Mouse (Mus musculus) forebrain, embryonic 12.5 days (tissue): Measurements from ENCODE around the gene Ntsr1. TPM values are rescaled to one million over a fixed set of nuclear protein-coding genes. Genes with fewer than 3 reads are reported as not detected.

Experiments
- ATAC-seq: fragments of 200-750 bp; cut with Nextera tagmentation; 2 replicates; pipeline ENCODE4 v1.8.0; 2017; ENCODE audit warnings: moderate TSS enrichment; ENCODE audit not compliant: low FRiP score
- H3K27ac ChIP-seq: fragments of 300-500 bp; sonication (generic); 2 replicates; pipeline ENCODE4 v1.5.1; 2016; ENCODE audit warnings: mild to moderate bottlenecking
- H3K27me3 ChIP-seq: fragments of 300-500 bp; sonication (generic); 2 replicates; pipeline ENCODE4 v1.6.1; 2016; ENCODE audit warnings: mild to moderate bottlenecking
- H3K36me3 ChIP-seq: fragments of 300-500 bp; sonication (generic); replicated peaks from 2 replicates; pipeline ENCODE4 v1.6.1; 2016; ENCODE audit warnings: mild to moderate bottlenecking
- H3K4me1 ChIP-seq: fragments of 300-500 bp; sonication (generic); 2 replicates; pipeline ENCODE4 v1.6.1; 2016
- H3K4me2 ChIP-seq: fragments of 300-500 bp; sonication (generic); 2 replicates; pipeline ENCODE4 v1.6.1; 2016; ENCODE audit warnings: mild to moderate bottlenecking, moderate library complexity
- H3K4me3 ChIP-seq: fragments of 300-500 bp; sonication (generic); replicated peaks from 2 replicates; pipeline ENCODE4 v1.5.1; 2016; ENCODE audit warnings: mild to moderate bottlenecking
- H3K9ac ChIP-seq: fragments of 300-500 bp; sonication (generic); 2 replicates; pipeline ENCODE4 v1.6.1; 2016; ENCODE audit warnings: mild to moderate bottlenecking
- H3K9me3 ChIP-seq: fragments of 300-500 bp; sonication (generic); 2 replicates; pipeline ENCODE4 v1.6.1; 2016
- WGBS: fragments of 180-500 bp; shearing (Covaris S2); methylation state at CpG from one replicate; pipeline ENCODE4 v1.1.7; 2016; 5-methylcytosine and 5-hydroxymethylcytosine counted together
- polyA plus RNA-seq: library from polyadenylated mRNA; unstranded; fragments of >200 nt; fragmentation: Nextera tagmentation; extraction: Ambion mirVana; gene quantifications from 2 replicates; pipeline ENCODE4 v1.2.1, GENCODE M21; 2016

Gene Ntsr1
- polyA plus RNA-seq, 1 experiment from 2014 or later, result 0.55 TPM

DNA sequence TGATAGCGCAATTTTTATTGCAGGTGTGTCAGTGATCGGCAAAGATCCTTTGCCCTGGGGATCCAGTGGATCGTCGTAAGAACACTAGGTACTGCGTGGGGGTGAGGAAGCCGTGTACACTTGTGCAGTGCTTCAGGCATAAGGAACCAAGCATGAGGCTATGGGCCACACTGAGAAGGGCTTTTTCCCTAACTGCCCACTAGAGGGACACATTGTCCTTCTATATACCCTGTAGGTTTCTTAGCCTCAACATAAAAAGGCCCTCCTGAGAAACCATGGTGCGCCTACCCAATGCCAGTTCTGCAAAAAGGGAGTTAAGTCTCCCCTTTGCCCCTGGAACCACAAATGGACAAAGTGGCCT is 26.7 kb upstream of the Ntsr1 start:
- H3K4me2 ChIP-seq, result no peak overlapping the region
- H3K36me3 ChIP-seq, result no peaks in the 10 kb centered on the region
- no peaks in the 10 kb centered on the region for H3K27me3 ChIP-seq
- 37% methylated on average over 7 of the region's 7 CpGs for WGBS
- H3K9me3 ChIP-seq, result no peaks in the 10 kb centered on the region
- peak; percentile 83 for ATAC-seq
- no peak overlapping the region for H3K9ac ChIP-seq
- H3K27ac ChIP-seq, result no peak overlapping the region
- peaks cover 13% of the 10 kb centered on the region; the same call in 1 of the 2 replicates for H3K4me1 ChIP-seq
- H3K4me3 ChIP-seq, result no peak overlapping the region

DNA sequence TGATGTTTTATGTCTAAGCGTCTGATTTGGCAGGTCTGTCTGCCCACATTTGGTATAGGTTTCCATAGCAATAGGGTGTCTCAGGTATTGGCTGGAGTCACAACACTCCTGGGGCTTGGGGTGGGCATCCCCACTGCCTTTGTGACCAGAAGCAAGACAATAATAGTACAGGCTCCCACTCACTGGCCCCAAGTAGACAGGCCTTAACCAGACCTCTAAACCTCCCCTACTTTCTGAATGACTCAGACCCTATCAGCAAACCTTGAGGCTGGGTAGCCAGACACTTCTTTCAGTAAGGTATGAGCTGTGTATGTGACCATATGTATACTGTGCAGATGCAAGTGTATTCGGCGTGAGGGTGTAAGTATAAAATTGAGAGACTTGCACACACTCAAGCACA is 24.9 kb upstream of the Ntsr1 start:
- H3K4me2 ChIP-seq, result no peak overlapping the region
- no peaks in the 10 kb centered on the region for H3K9me3 ChIP-seq
- no peak for ATAC-seq
- WGBS, result 95% methylated on average over 3 of the region's 3 CpGs
- H3K4me3 ChIP-seq, result no peak overlapping the region
- H3K36me3 ChIP-seq, result no peaks in the 10 kb centered on the region
- 0 out of 2 replicates have a peak, but pooled peaks cover 4% of the 10 kb centered on the region for H3K27me3 ChIP-seq
- H3K9ac ChIP-seq, result no peak overlapping the region
- H3K4me1 ChIP-seq, result peaks cover 13% of the 10 kb centered on the region; the same call in 1 of the 2 replicates
- H3K27ac ChIP-seq, result no peak overlapping the region

DNA sequence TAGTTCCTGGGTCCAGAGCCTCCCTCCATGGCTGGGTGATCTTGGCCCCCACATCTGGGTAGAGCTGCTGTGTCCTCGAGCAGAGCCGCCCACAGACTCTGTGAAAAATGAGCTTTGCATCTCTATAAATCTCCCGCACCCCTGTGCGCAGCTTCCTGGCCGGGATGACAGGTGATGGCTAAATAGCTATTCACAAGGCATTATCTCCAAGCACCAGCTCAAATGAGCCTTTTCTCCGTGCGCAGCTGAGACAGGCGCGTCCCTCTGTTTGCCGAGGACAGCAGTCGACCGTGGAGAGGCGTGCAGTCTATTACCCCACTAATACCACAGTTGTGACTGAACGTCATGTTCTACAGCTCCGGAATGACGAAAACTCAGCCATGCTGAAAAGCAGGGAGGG is 17.5 kb upstream of the Ntsr1 start:
- peak; percentile 77 for ATAC-seq
- H3K36me3 ChIP-seq, result no peaks in the 10 kb centered on the region
- H3K4me3 ChIP-seq, result no peak overlapping the region; the same call in 1 of the 2 replicates
- H3K4me2 ChIP-seq, result peak overlapping the region; percentile 42
- peaks cover 34% of the 10 kb centered on the region for H3K4me1 ChIP-seq
- no peaks in the 10 kb centered on the region for H3K9me3 ChIP-seq
- peak overlapping the region; percentile 47 for H3K27ac ChIP-seq
- H3K9ac ChIP-seq, result peak overlapping the region; percentile 13; the same call in 1 of the 2 replicates
- 5% methylated on average over 16 of the region's 16 CpGs for WGBS
- H3K27me3 ChIP-seq, result peaks cover 28% of the 10 kb centered on the region

DNA sequence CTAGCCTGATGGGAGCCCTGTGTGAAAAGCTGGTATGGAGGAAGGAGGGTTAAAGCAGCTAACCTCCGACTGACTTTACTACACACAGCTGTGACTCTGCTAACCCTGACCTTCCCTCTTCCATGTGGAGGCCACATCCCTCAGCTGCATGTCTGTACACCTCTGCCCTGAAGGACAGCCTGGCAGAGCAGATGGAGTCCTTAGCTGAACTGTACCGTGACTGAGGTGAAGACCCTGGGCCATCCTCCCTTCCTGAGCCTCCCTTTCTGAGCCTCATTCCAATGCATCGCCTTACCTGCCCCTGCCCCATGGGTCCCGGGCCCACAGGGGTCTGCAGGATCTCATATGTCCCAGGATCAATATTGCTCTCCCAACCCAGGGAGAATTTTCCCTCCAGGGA is 14.9 kb upstream of the Ntsr1 start:
- peaks cover 51% of the 10 kb centered on the region for H3K4me1 ChIP-seq

GRCm38 (mm10) chr2:180485306-180485705 is 14.5 kb upstream of the Ntsr1 start:
- no peak for ATAC-seq
- Histone ChIP-seq H3K9me3 (no peaks in the 10 kb centered on the region), H3K36me3 (no peaks in the 10 kb centered on the region), H3K27me3 (peaks cover 26% of the 10 kb centered on the region), H3K4me2 (no peak overlapping the region), H3K4me3 (no peak overlapping the region), H3K27ac (peak overlapping the region; percentile 44), H3K4me1 (peaks cover 51% of the 10 kb centered on the region), H3K9ac (no peak overlapping the region)
- WGBS, result 37% methylated on average over 3 of the region's 3 CpGs

More for the DNA sequence above, 14.9 kb upstream of the Ntsr1 start:
- H3K9ac ChIP-seq, result no peak overlapping the region
- peak overlapping the region; percentile 44 for H3K27ac ChIP-seq
- 73% methylated on average over 4 of the region's 4 CpGs for WGBS
- no peaks in the 10 kb centered on the region for H3K9me3 ChIP-seq
- H3K36me3 ChIP-seq, result no peaks in the 10 kb centered on the region
- no peak for ATAC-seq
- no peak overlapping the region for H3K4me2 ChIP-seq
- no peak overlapping the region for H3K4me3 ChIP-seq
- peaks cover 24% of the 10 kb centered on the region for H3K27me3 ChIP-seq

GRCm38 (mm10) chr2:180488210-180488751 is 11.5 kb upstream of the Ntsr1 start:
- Histone ChIP-seq H3K4me2 (peak overlapping the region; percentile 47), H3K27ac (peak overlapping the region; percentile 80), H3K4me3 (peak overlapping the region; percentile 27), H3K4me1 (peaks cover 29% of the 10 kb centered on the region), H3K36me3 (no peaks in the 10 kb centered on the region), H3K27me3 (peaks cover 12% of the 10 kb centered on the region; the same call in 1 of the 2 replicates), H3K9me3 (no peaks in the 10 kb centered on the region), H3K9ac (peak overlapping the region; percentile 33)
- 5% methylated on average over 17 of the region's 17 CpGs for WGBS
- peak; percentile 87 for ATAC-seq

- Histone ChIP-seq H3K4me1 (peaks cover 21% of the 10 kb centered on the region), H3K27me3 (peaks cover 51% of the 10 kb centered on the region), H3K4me2 (no peak overlapping the region), H3K9ac (no peak overlapping the region), H3K9me3 (no peaks in the 10 kb centered on the region), H3K36me3 (no peaks in the 10 kb centered on the region), H3K4me3 (no peak overlapping the region), H3K27ac (no peak overlapping the region)
- ATAC-seq, result no peak
- 74% methylated on average over 8 of the region's 8 CpGs for WGBS
Observed at GRCm38 (mm10) chr2:180495906-180496305, 3.9 kb upstream of the Ntsr1 start.

DNA sequence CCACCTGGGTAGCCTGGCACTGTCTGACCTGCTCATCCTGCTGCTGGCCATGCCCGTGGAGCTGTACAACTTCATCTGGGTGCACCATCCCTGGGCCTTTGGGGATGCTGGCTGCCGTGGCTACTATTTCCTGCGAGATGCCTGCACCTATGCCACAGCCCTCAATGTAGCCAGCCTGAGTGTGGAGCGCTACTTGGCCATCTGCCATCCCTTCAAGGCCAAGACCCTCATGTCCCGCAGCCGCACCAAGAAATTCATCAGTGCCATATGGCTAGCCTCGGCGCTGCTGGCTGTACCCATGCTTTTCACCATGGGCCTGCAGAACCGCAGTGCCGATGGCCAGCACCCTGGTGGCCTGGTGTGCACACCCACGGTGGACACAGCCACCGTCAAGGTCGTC is 950 bp downstream of the Ntsr1 start:
- no peak for ATAC-seq
- Histone ChIP-seq H3K9ac (no peak overlapping the region), H3K36me3 (no peaks in the 10 kb centered on the region), H3K4me3 (peak overlapping the region; percentile 37; the same call in 1 of the 2 replicates), H3K27ac (no peak overlapping the region), H3K9me3 (no peaks in the 10 kb centered on the region), H3K4me1 (peaks cover 29% of the 10 kb centered on the region), H3K4me2 (peak overlapping the region; percentile 59), H3K27me3 (peaks cover 77% of the 10 kb centered on the region)
- 52% methylated on average over 13 of the region's 13 CpGs for WGBS

DNA sequence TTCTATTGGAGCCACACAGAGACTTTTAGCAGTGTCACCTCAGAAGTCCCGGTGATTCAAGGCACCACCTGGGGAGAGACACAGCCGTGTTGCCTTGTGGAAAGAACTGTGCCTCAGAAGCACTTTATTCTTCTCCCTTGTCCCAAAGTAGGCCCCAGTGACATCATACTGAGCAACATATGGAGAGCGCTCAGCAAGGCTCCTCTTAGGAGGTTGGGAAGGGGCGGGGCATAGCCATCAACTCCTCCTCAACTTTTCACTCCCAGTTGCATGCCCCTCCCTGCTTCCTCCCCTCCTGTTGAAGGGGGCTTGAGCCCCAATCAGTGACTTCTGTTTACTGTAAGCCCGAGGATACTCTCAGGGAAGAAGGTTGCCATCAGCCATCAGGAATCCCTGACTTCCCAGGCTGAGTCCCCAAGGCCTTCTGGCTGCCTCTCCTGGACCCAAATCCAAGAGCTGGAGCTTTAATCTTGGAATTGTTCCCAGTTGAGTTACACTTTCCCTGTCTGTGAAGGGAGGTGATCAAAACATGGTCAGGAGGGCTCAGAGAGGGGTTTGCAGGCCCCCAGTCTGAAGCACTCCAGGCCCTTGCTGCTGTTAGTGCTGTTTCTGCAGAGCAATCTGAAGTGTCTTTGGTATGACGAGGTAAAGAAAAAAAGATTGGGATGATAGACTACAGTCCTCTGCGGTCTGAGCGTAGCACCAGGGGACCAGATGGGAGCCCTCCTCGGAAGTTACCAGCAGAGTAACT is 1.6 kb downstream of the Ntsr1 start:
- H3K4me2 ChIP-seq, result no peak overlapping the region
- H3K4me1 ChIP-seq, result peaks cover 34% of the 10 kb centered on the region
- H3K9ac ChIP-seq, result no peak overlapping the region
- WGBS, result 48% methylated on average over 9 of the region's 9 CpGs
- peaks cover 84% of the 10 kb centered on the region for H3K27me3 ChIP-seq
- no peaks in the 10 kb centered on the region for H3K36me3 ChIP-seq
- ATAC-seq, result peak; percentile 27; the same call in 1 of the 2 replicates
- no peaks in the 10 kb centered on the region for H3K9me3 ChIP-seq
- no peak overlapping the region for H3K4me3 ChIP-seq
- no peak overlapping the region for H3K27ac ChIP-seq

GRCm38 (mm10) chr2:180506281-180506680 is 6.5 kb downstream of the Ntsr1 start:
- peak overlapping the region; percentile 77 for H3K27ac ChIP-seq
- H3K9ac ChIP-seq, result peak overlapping the region; percentile 8
- no peak overlapping the region for H3K4me3 ChIP-seq
- WGBS, result 29% methylated on average over 5 of the region's 5 CpGs
- no peak overlapping the region for H3K4me2 ChIP-seq
- peaks cover 35% of the 10 kb centered on the region for H3K4me1 ChIP-seq
- ATAC-seq, result peak; percentile 36; the same call in 1 of the 2 replicates
- H3K36me3 ChIP-seq, result no peaks in the 10 kb centered on the region
- H3K9me3 ChIP-seq, result no peaks in the 10 kb centered on the region
- H3K27me3 ChIP-seq, result peaks cover 51% of the 10 kb centered on the region

DNA sequence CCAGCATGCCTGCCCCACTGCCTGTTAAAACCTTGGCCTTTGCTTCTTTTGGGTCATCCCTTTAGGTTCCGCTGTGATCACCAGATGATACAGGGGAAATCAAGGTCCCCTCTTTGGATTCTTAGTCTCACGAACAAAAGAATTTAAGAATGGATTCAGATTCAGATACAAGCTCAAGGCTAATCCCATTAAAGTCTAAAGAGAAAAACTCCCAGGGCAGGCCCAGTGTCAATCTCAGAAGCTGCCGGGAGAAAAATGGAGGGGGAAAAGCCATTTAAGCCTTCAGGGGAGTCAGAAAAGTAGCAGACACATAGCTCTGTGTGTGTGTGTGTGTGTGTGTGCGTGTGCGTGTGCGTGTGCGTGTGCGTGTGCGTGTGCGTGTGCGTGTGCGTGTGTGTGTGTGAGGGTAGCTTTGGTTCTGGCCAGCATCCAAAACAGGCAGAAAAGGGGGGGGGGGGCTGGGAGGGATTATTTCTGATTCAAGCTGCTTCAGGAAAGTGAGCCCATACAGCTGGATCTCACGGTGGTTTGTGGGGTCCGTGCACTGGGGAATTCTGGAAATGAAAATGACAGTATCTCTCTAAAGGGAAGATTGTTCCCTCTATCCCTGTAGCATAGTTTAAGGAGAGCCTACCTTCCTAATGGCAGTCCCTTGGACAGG is 8.8 kb downstream of the Ntsr1 start:
- no peaks in the 10 kb centered on the region for H3K36me3 ChIP-seq
- H3K9ac ChIP-seq, result no peak overlapping the region
- H3K4me2 ChIP-seq, result no peak overlapping the region; the same call in 1 of the 2 replicates
- H3K4me1 ChIP-seq, result peaks cover 38% of the 10 kb centered on the region
- WGBS, result 63% methylated on average over 14 of the region's 14 CpGs
- ATAC-seq, result no peak
- H3K27ac ChIP-seq, result no peak overlapping the region
- no peak overlapping the region for H3K4me3 ChIP-seq
- H3K27me3 ChIP-seq, result peaks cover 50% of the 10 kb centered on the region
- H3K9me3 ChIP-seq, result no peaks in the 10 kb centered on the region

- Histone ChIP-seq H3K27ac (no peak overlapping the region), H3K4me1 (peaks cover 42% of the 10 kb centered on the region)
- 92% methylated on average over 5 of the region's 5 CpGs for WGBS
Observed at GRCm38 (mm10) chr2:180510867-180511266, 11.1 kb downstream of the Ntsr1 start.

More at GRCm38 (mm10) chr2:180510867-180511266, 11.1 kb downstream of the Ntsr1 start:
- ATAC-seq, result no peak
- no peak overlapping the region for H3K4me3 ChIP-seq
- no peak overlapping the region for H3K9ac ChIP-seq
- no peaks in the 10 kb centered on the region for H3K36me3 ChIP-seq
- peaks cover 49% of the 10 kb centered on the region for H3K27me3 ChIP-seq
- no peak overlapping the region for H3K4me2 ChIP-seq
- no peaks in the 10 kb centered on the region for H3K9me3 ChIP-seq
